Mouse (Mus musculus) neural tube, embryonic 11.5 days (tissue): ENCODE measurements around the gene Vmn1r85. TPM values are rescaled to one million over a fixed set of nuclear protein-coding genes. Genes with fewer than 3 reads are reported as not detected.

Experiments used
- ATAC-seq: fragments of 200-750 bp; cut with Nextera tagmentation; 2 replicates; pipeline ENCODE4 v1.8.0; 2017; ENCODE audit warnings: moderate number of reproducible peaks, mild to moderate bottlenecking, moderate TSS enrichment, moderate library complexity; ENCODE audit not compliant: insufficient read depth, low FRiP score, low TSS enrichment
- DNase-seq: peaks from one replicate; pipeline ENCODE4 v3.0.0-alpha.2; 2015; ENCODE audit warnings: low spot score
- H3K27ac ChIP-seq: fragments of 300-500 bp; sonication (generic); 2 replicates; pipeline ENCODE4 v1.5.1; 2014; ENCODE audit warnings: low read depth, mild to moderate bottlenecking, low read length
- H3K27me3 ChIP-seq: fragments of 300-500 bp; sonication (generic); 2 replicates; pipeline ENCODE4 v1.6.1; 2014; ENCODE audit warnings: mild to moderate bottlenecking, low read length, mixed read lengths; ENCODE audit not compliant: control insufficient read depth, insufficient read depth
- H3K36me3 ChIP-seq: fragments of 300-500 bp; sonication (generic); 2 replicates; pipeline ENCODE4 v1.6.1; 2014; ENCODE audit warnings: mild to moderate bottlenecking, low read length, moderate library complexity, mixed read lengths; ENCODE audit not compliant: control insufficient read depth, insufficient read depth
- H3K4me1 ChIP-seq: fragments of 300-500 bp; sonication (generic); 2 replicates; pipeline ENCODE4 v1.6.1; 2014; ENCODE audit warnings: low read length, mixed read lengths; ENCODE audit not compliant: control insufficient read depth, insufficient read depth
- H3K4me2 ChIP-seq: fragments of 300-500 bp; sonication (generic); 2 replicates; pipeline ENCODE4 v1.6.1; 2014; ENCODE audit warnings: low read depth, mild to moderate bottlenecking, moderate library complexity
- H3K4me3 ChIP-seq: fragments of 300-500 bp; sonication (generic); 2 replicates; pipeline ENCODE4 v1.5.1; 2014; ENCODE audit warnings: low read depth, low read length
- H3K9ac ChIP-seq: fragments of 300-500 bp; sonication (generic); 2 replicates; pipeline ENCODE4 v1.6.1; 2014; ENCODE audit warnings: mild to moderate bottlenecking, low read length
- H3K9me3 ChIP-seq: fragments of 300-500 bp; sonication (generic); 2 replicates; pipeline ENCODE4 v1.6.1; 2016; ENCODE audit warnings: low read length; ENCODE audit not compliant: control insufficient read depth
- WGBS: fragments of 180-500 bp; shearing (Covaris S2); extraction: QIAGEN DNeasy Blood & Tissue Kit; methylation state at CpG from one replicate; pipeline ENCODE4 v1.1.7; 2014; 5-methylcytosine and 5-hydroxymethylcytosine counted together
- polyA plus RNA-seq: library from polyadenylated mRNA; unstranded; fragments of >200 nt; fragmentation: Nextera tagmentation; extraction: Ambion mirVana; gene quantifications from 2 replicates; pipeline ENCODE4 v1.2.1, GENCODE M21; 2014

The Vmn1r85 gene
- polyA plus RNA-seq, 1 experiment from 2014 or later, result not detected

- H3K36me3 ChIP-seq, result no peaks in the 10 kb centered on the region
- 40% methylated on average over 16 of the region's 16 CpGs for WGBS
- H3K27me3 ChIP-seq, result peaks cover 38% of the 10 kb centered on the region
- ATAC-seq, result no peak
- H3K9me3 ChIP-seq, result no peaks in the 10 kb centered on the region; the same call in 1 of the 2 replicates
- H3K9ac ChIP-seq, result peak overlapping the region; percentile 63
- peak overlapping the region; percentile 80; the same call in 1 of the 2 replicates for H3K4me2 ChIP-seq
- H3K4me3 ChIP-seq, result peak overlapping the region; percentile 43
- peaks cover 13% of the 10 kb centered on the region for H3K4me1 ChIP-seq
- no peak for DNase-seq
- no peak overlapping the region for H3K27ac ChIP-seq
These were observed 51.9 kb downstream of the Vmn1r85 start for GRCm38 (mm10) chr7:13043120-13043444.

- WGBS, result 83% methylated on average over 6 of the region's 6 CpGs
- no peak overlapping the region for H3K4me2 ChIP-seq
- H3K9ac ChIP-seq, result no peak overlapping the region
- ATAC-seq, result no peak
- peaks cover 13% of the 10 kb centered on the region for H3K4me1 ChIP-seq
- H3K9me3 ChIP-seq, result no peaks in the 10 kb centered on the region; the same call in 1 of the 2 replicates
- H3K36me3 ChIP-seq, result no peaks in the 10 kb centered on the region
- DNase-seq, result no peak
- H3K27ac ChIP-seq, result no peak overlapping the region
- H3K27me3 ChIP-seq, result peaks cover 38% of the 10 kb centered on the region
- no peak overlapping the region for H3K4me3 ChIP-seq
These were observed 52.5 kb downstream of the Vmn1r85 start for GRCm38 (mm10) chr7:13042511-13042910.

GRCm38 (mm10) chr7:13041256-13041655 lies 53.7 kb downstream of the Vmn1r85 start:
- no peak for ATAC-seq
- Histone ChIP-seq H3K4me2 (no peak overlapping the region), H3K27me3 (peaks cover 38% of the 10 kb centered on the region), H3K9me3 (no peaks in the 10 kb centered on the region; the same call in 1 of the 2 replicates), H3K36me3 (peaks cover 3% of the 10 kb centered on the region; the same call in 1 of the 2 replicates), H3K4me3 (no peak overlapping the region), H3K4me1 (peaks cover 18% of the 10 kb centered on the region), H3K9ac (no peak overlapping the region), H3K27ac (no peak overlapping the region)
- no peak for DNase-seq
- 64% methylated on average over 1 of the region's 1 CpGs for WGBS

DNA sequence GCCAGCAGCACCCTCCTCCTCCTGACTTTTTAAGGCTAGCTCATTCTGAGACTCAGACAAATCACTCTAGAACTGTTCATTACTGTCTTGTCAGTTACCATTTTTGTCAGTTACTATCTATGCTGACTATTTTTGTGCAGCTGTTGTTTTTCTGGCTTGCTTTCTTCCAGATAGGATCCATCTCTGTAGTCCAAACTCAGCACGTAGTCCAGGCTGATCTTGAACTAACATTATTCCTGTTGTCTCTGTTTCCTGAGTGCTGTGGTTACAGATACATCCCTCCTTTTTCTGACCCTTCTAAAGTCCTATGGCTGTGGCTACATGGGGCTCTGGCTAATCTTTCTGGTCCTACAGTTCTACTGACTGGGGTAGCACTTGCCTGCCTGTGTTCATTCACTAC lies 55.8 kb downstream of the Vmn1r85 start:
- Histone ChIP-seq H3K36me3 (peaks cover 8% of the 10 kb centered on the region), H3K4me1 (peaks cover 15% of the 10 kb centered on the region), H3K4me3 (peak overlapping the region; percentile 78; the same call in 1 of the 2 replicates), H3K9me3 (no peaks in the 10 kb centered on the region; the same call in 1 of the 2 replicates), H3K4me2 (peak overlapping the region; percentile 71), H3K27me3 (peaks cover 28% of the 10 kb centered on the region), H3K27ac (no peak overlapping the region), H3K9ac (peak overlapping the region; percentile 86)
- DNase-seq, result no peak
- ATAC-seq, result no peak
- 88% methylated on average over 1 of the region's 1 CpGs for WGBS

GRCm38 (mm10) chr7:13038621-13039169 lies 56.3 kb downstream of the Vmn1r85 start:
- Histone ChIP-seq H3K9me3 (no peaks in the 10 kb centered on the region; the same call in 1 of the 2 replicates), H3K4me1 (peaks cover 15% of the 10 kb centered on the region), H3K36me3 (peaks cover 8% of the 10 kb centered on the region), H3K27me3 (peaks cover 23% of the 10 kb centered on the region), H3K9ac (peak overlapping the region; percentile 86), H3K27ac (peak overlapping the region; percentile 97), H3K4me2 (peak overlapping the region; percentile 71), H3K4me3 (peak overlapping the region; percentile 78)
- DNase-seq (no peak), ATAC-seq (no peak)
- WGBS, result 28% methylated on average over 15 of the region's 15 CpGs

- H3K36me3 ChIP-seq, result peaks cover 8% of the 10 kb centered on the region
- peak within 1 kb of the TSS; percentile 78 for H3K4me3 ChIP-seq
- ATAC-seq (peak; percentile 92), DNase-seq (peak; percentile 98)
- peak within 1 kb of the TSS; percentile 71 for H3K4me2 ChIP-seq
- no peaks in the 10 kb centered on the region; the same call in 1 of the 2 replicates for H3K9me3 ChIP-seq
- peak within 1 kb of the TSS; percentile 97 for H3K27ac ChIP-seq
- peaks cover 19% of the 10 kb centered on the region for H3K4me1 ChIP-seq
- under 1% methylated on average over 52 of the region's 65 CpGs for WGBS
- peaks cover 16% of the 10 kb centered on the region for H3K27me3 ChIP-seq
- peak within 1 kb of the TSS; percentile 86 for H3K9ac ChIP-seq
These were observed 56.9 kb downstream of the Vmn1r85 start, which contains the start of gene Ube2m for GRCm38 (mm10) chr7:13037901-13038555. Gene Ube2m (minus strand): TSS chr7:13038275.

GRCm38 (mm10) chr7:13037366-13037765 lies 57.6 kb downstream of the Vmn1r85 start:
- Histone ChIP-seq H3K27ac (peak overlapping the region; percentile 97), H3K27me3 (peaks cover 10% of the 10 kb centered on the region), H3K4me1 (peaks cover 19% of the 10 kb centered on the region), H3K9ac (peak overlapping the region; percentile 86), H3K4me3 (peak overlapping the region; percentile 78), H3K4me2 (peak overlapping the region; percentile 71), H3K9me3 (no peaks in the 10 kb centered on the region), H3K36me3 (peaks cover 8% of the 10 kb centered on the region)
- WGBS, result 2% methylated on average over 29 of the region's 33 CpGs
- 0 out of 2 replicates have a peak, but pooled peaks have one; percentile 2 for ATAC-seq
- DNase-seq, result peak; percentile 37

- peak overlapping the region; percentile 71 for H3K4me2 ChIP-seq
- peak overlapping the region; percentile 78 for H3K4me3 ChIP-seq
- no peak overlapping the region; the same call in 1 of the 2 replicates for H3K27ac ChIP-seq
- H3K9ac ChIP-seq, result peak overlapping the region; percentile 86
- H3K27me3 ChIP-seq, result 0 out of 2 replicates have a peak, but pooled peaks cover 8% of the 10 kb centered on the region
- peaks cover 8% of the 10 kb centered on the region for H3K36me3 ChIP-seq
- peaks cover 19% of the 10 kb centered on the region for H3K4me1 ChIP-seq
- ATAC-seq, result no peak
- no peaks in the 10 kb centered on the region for H3K9me3 ChIP-seq
- WGBS, result 58% methylated on average over 4 of the region's 4 CpGs
- no peak for DNase-seq
These were observed 58.2 kb downstream of the Vmn1r85 start for GRCm38 (mm10) chr7:13036806-13037205.
